Mouse (Mus musculus): ENCODE measurements around the gene Ccdc18.
"Not testable (repeated sequence)": the region's sequence is repeated elsewhere in the genome, so short reads cannot be mapped to it uniquely, and the experiment has no call there.

Gene Ccdc18

GRCm38 (mm10) chr5:108132441-108133243 lies at the start of gene Ccdc18, which contains the start of gene Tmed5:
Gene Ccdc18, plus strand, starts transcription at chr5:108132875.
Gene Tmed5, minus strand, starts transcription at chr5:108132620.
- in situ Hi-C loops (cut with MboI, MseI), result no loop called here

GRCm38 (mm10) chr5:108085440-108085839 lies 47.2 kb upstream of the Ccdc18 start:
- in situ Hi-C loops (cut with MboI, MseI), result no loop called here

- in situ Hi-C loops (cut with MboI, MseI), result not testable (repeated sequence)
Observed at GRCm38 (mm10) chr5:108092731-108093130, 39.9 kb upstream of the Ccdc18 start.

- in situ Hi-C loops (cut with MboI, MseI), result no loop called here
Observed at GRCm38 (mm10) chr5:108097676-108098075, 35.0 kb upstream of the Ccdc18 start.

- in situ Hi-C loops (cut with MboI, MseI), result no loop called here
Observed at GRCm38 (mm10) chr5:108100196-108100595, 32.5 kb upstream of the Ccdc18 start.

GRCm38 (mm10) chr5:108104306-108104705 lies 28.4 kb upstream of the Ccdc18 start:
- in situ Hi-C loops (cut with MboI, MseI), result no loop called here

GRCm38 (mm10) chr5:108109346-108109745 lies 23.3 kb upstream of the Ccdc18 start:
- in situ Hi-C loops (cut with MboI, MseI), result no loop called here

GRCm38 (mm10) chr5:108117693-108118092 lies 15.0 kb upstream of the Ccdc18 start:
- in situ Hi-C loops (cut with MboI, MseI), result no loop called here

GRCm38 (mm10) chr5:108120221-108120900 lies 12.3 kb upstream of the Ccdc18 start:
- in situ Hi-C loops (cut with MboI, MseI), result no loop called here

GRCm38 (mm10) chr5:108131849-108132440 lies 730 bp upstream of the Ccdc18 start:
- in situ Hi-C loops (cut with MboI, MseI), result no loop called here

GRCm38 (mm10) chr5:108152592-108152991 lies 19.9 kb downstream of the Ccdc18 start:
- in situ Hi-C loops (cut with MboI, MseI), result no loop called here

GRCm38 (mm10) chr5:108160796-108161195 lies 28.1 kb downstream of the Ccdc18 start:
- in situ Hi-C loops (cut with MboI, MseI), result loop anchor here (10.0 kb wide), 1 partner anchor 126 kb away; no protein-coding TSS in a partner anchor

GRCm38 (mm10) chr5:108163695-108164094 lies 31.0 kb downstream of the Ccdc18 start:
- in situ Hi-C loops (cut with MboI, MseI), result loop anchor here (10.0 kb wide), 1 partner anchor 129 kb away; no protein-coding TSS in a partner anchor

- in situ Hi-C loops (cut with MboI, MseI), result no loop called here
Observed at GRCm38 (mm10) chr5:108184050-108184449, 51.4 kb downstream of the Ccdc18 start.

- in situ Hi-C loops (cut with MboI, MseI), result no loop called here
Observed at GRCm38 (mm10) chr5:108188967-108189366, 56.3 kb downstream of the Ccdc18 start.

- in situ Hi-C loops (cut with MboI, MseI), result no loop called here
Observed at GRCm38 (mm10) chr5:108206008-108206407, 73.3 kb downstream of the Ccdc18 start.

- in situ Hi-C loops (cut with MboI, MseI), result no loop called here
Observed at GRCm38 (mm10) chr5:108211512-108211911, 78.8 kb downstream of the Ccdc18 start.

- in situ Hi-C loops (cut with MboI, MseI), result no loop called here
Observed at GRCm38 (mm10) chr5:108214928-108215327, 82.3 kb downstream of the Ccdc18 start.

- in situ Hi-C loops (cut with MboI, MseI), result no loop called here
Observed at GRCm38 (mm10) chr5:108224077-108224476, 91.4 kb downstream of the Ccdc18 start.

GRCm38 (mm10) chr5:108226159-108226558 lies 93.5 kb downstream of the Ccdc18 start:
- in situ Hi-C loops (cut with MboI, MseI), result no loop called here

- in situ Hi-C loops (cut with MboI, MseI), result no loop called here
Observed at GRCm38 (mm10) chr5:108246314-108246765, 113.7 kb downstream of the Ccdc18 start.

- in situ Hi-C loops (cut with MboI, MseI), result loop anchor here (5.0 to 10.0 kb wide), 2 partner anchors 53 to 1315 kb away; no protein-coding TSS in a partner anchor
Observed at GRCm38 (mm10) chr5:108250033-108250432, 117.4 kb downstream of the Ccdc18 start.
